Mouse (Mus musculus) v-Abl transformed pro-B cells (cell line): ENCODE measurements at regions not wholly inside any gene's neighbourhood (a gene's known extent, or its start where the extent isn't known, plus 50 kb on each side); places are given as distances from the start of the nearest gene placed in this dataset.

Experiments
- in situ Hi-C, 2 experiments: fragments of 400-800 bp; cut with MboI; formaldehyde crosslinking; loops; one replicate each; pipeline ENCODE4 v1.15.1; 2025; ENCODE audit not compliant: unreplicated experiment in 2 of 2

- in situ Hi-C loops = loop anchor here (5.0 to 25.0 kb wide), 9 partner anchors 635 to 1985 kb away; no protein-coding TSS in a partner anchor
Measured at GRCm38 (mm10) chr9:43972290-43972689, 70.9 kb upstream of the Thy1 start.

- in situ Hi-C loops = loop anchor here (10.0 to 25.0 kb wide), 4 partner anchors 287 to 1651 kb away; partner anchors contain the start of genes Nlrx1 (in 1 of the 2) and Pdzd3 (in 1 of the 2)
Measured at GRCm38 (mm10) chr9:43975405-43975804, 67.8 kb upstream of the Thy1 start.

GRCm38 (mm10) chr9:43976366-43976765, 66.8 kb upstream of the Thy1 start:
- in situ Hi-C loops = loop anchor here (10.0 to 25.0 kb wide), 4 partner anchors 286 to 1652 kb away; partner anchors contain the start of genes Nlrx1 (in 1 of the 2) and Pdzd3 (in 1 of the 2)

GRCm38 (mm10) chr9:43977773-43978172, 65.4 kb upstream of the Thy1 start:
- in situ Hi-C loops = loop anchor here (10.0 to 25.0 kb wide), 4 partner anchors 285 to 1653 kb away; partner anchors contain the start of genes Nlrx1 (in 1 of the 2) and Pdzd3 (in 1 of the 2)

GRCm38 (mm10) chr9:43981376-43981775, 61.8 kb upstream of the Thy1 start:
- in situ Hi-C loops = loop anchor here (25.0 kb wide), 2 partner anchors 281 to 706 kb away; partner anchors contain the start of genes Nlrx1 (in 1 of the 2) and Pdzd3 (in 1 of the 2)

- in situ Hi-C loops = loop anchor here (25.0 kb wide), 2 partner anchors 280 to 705 kb away; partner anchors contain the start of genes Nlrx1 (in 1 of the 2) and Pdzd3 (in 1 of the 2)
Measured at GRCm38 (mm10) chr9:43982359-43982889, 60.8 kb upstream of the Thy1 start.

GRCm38 (mm10) chr9:43983220-43983619, 60.0 kb upstream of the Thy1 start:
- in situ Hi-C loops = loop anchor here (25.0 kb wide), 2 partner anchors 279 to 704 kb away; partner anchors contain the start of genes Nlrx1 (in 1 of the 2) and Pdzd3 (in 1 of the 2)

GRCm38 (mm10) chr9:43984181-43985062, 58.8 kb upstream of the Thy1 start:
- in situ Hi-C loops = loop anchor here (5.0 to 25.0 kb wide), 4 partner anchors 78 to 703 kb away; partner anchors contain the start of genes Nlrx1 (in 1 of the 2) and Pdzd3 (in 1 of the 2)

GRCm38 (mm10) chr9:43987957-43988356, 55.2 kb upstream of the Thy1 start:
- in situ Hi-C loops = loop anchor here (5.0 to 25.0 kb wide), 4 partner anchors 74 to 699 kb away; partner anchors contain the start of genes Nlrx1 (in 1 of the 2) and Pdzd3 (in 1 of the 2)

- in situ Hi-C loops = loop anchor here (5.0 to 25.0 kb wide), 4 partner anchors 73 to 698 kb away; partner anchors contain the start of genes Nlrx1 (in 1 of the 2) and Pdzd3 (in 1 of the 2)
Measured at GRCm38 (mm10) chr9:43988981-43989860, 54.0 kb upstream of the Thy1 start.

- in situ Hi-C loops = loop anchor here (10.0 to 25.0 kb wide), 3 partner anchors 272 to 697 kb away; partner anchors contain the start of genes Nlrx1 (in 1 of the 2) and Pdzd3 (in 1 of the 2)
Measured at GRCm38 (mm10) chr9:43990124-43990523, 53.1 kb upstream of the Thy1 start.

GRCm38 (mm10) chr9:43993221-43993976, 49.8 kb upstream of the Thy1 start:
- in situ Hi-C loops = loop anchor here (10.0 to 25.0 kb wide), 3 partner anchors 269 to 694 kb away; partner anchors contain the start of genes Nlrx1 (in 1 of the 2) and Pdzd3 (in 1 of the 2)
